Mouse (Mus musculus) MEL (cell line): ENCODE measurements around the gene Fbxl5. TPM values are rescaled to one million over a fixed set of nuclear protein-coding genes. Genes with fewer than 3 reads are reported as not detected.

Experiments used
- DNase-seq: peaks from one replicate; pipeline ENCODE4 v3.0.0; 2011; ENCODE audit warnings: low read depth, low spot score
- H3K27ac ChIP-seq: 2 replicates; pipeline ENCODE4 v1.5.1; 2012; ENCODE audit warnings: low read depth, mild to moderate bottlenecking, control low read depth, low read length, moderate library complexity; ENCODE audit not compliant: control insufficient read depth
- H3K27me3 ChIP-seq, 2 experiments: fragments of 150-350 bp in 1 of 2; sonication (generic) in 1 of 2; 2 replicates each; pipeline ENCODE4 v1.6.1; 2012; ENCODE audit warnings: low read length in 2 of 2, mild to moderate bottlenecking in 2 of 2, improper control_type of control experiment in 1 of 2, moderate library complexity in 1 of 2; ENCODE audit not compliant: insufficient read depth in 2 of 2, control insufficient read depth in 1 of 2
- H3K36me3 ChIP-seq, 2 experiments: 2 replicates each; pipeline ENCODE4 v1.6.1; 2012 to 2014; ENCODE audit warnings: low read length in 2 of 2, improper control_type of control experiment in 1 of 2, inconsistent platforms in 1 of 2, mild to moderate bottlenecking in 1 of 2; ENCODE audit not compliant: insufficient read depth in 2 of 2, control insufficient read depth in 1 of 2
- H3K4me1 ChIP-seq, 2 experiments: fragments of 150-350 bp in 1 of 2; sonication (generic) in 1 of 2; 2 replicates each; pipeline ENCODE4 v1.6.1; 2012; ENCODE audit warnings: low read length in 2 of 2, improper control_type of control experiment in 1 of 2, mild to moderate bottlenecking in 1 of 2; ENCODE audit not compliant: insufficient read depth in 2 of 2, control insufficient read depth in 1 of 2
- H3K4me3 ChIP-seq, 2 experiments: fragments of 150-350 bp in 1 of 2; sonication (generic) in 1 of 2; 2 replicates each; pipeline ENCODE4 v1.5.1; 2012; ENCODE audit warnings: low read depth in 2 of 2, low read length in 2 of 2, mild to moderate bottlenecking in 2 of 2, moderate library complexity in 2 of 2, control low read depth in 1 of 2, improper control_type of control experiment in 1 of 2; ENCODE audit not compliant: control insufficient read depth in 1 of 2, insufficient read depth in 1 of 2
- H3K79me2 ChIP-seq: 2 replicates; pipeline ENCODE4 v1.6.1; 2012; ENCODE audit warnings: mild to moderate bottlenecking, low read length, moderate library complexity; ENCODE audit not compliant: control insufficient read depth, poor library complexity, insufficient read depth
- H3K9ac ChIP-seq: 2 replicates; pipeline ENCODE4 v1.6.1; 2012; ENCODE audit warnings: low read depth, mild to moderate bottlenecking, control low read depth, low read length, moderate library complexity; ENCODE audit not compliant: control insufficient read depth, poor library complexity, severe bottlenecking
- H3K9me3 ChIP-seq: fragments of 150-350 bp; sonication (generic); replicated peaks from 2 replicates; pipeline ENCODE4 v1.6.1; 2012; ENCODE audit warnings: mild to moderate bottlenecking, low read length, improper control_type of control experiment, moderate library complexity; ENCODE audit not compliant: insufficient read depth
- BHLHE40 ChIP-seq: IDR thresholded peaks from 2 replicates; pipeline ENCODE4 v1.6.1; 2012; ENCODE audit warnings: low read depth, mild to moderate bottlenecking, inconsistent platforms, low read length, improper control_type of control experiment, borderline replicate concordance
- CHD1 ChIP-seq: IDR thresholded peaks from 2 replicates; pipeline ENCODE4 v1.6.1; 2012; ENCODE audit warnings: low read depth, mild to moderate bottlenecking, inconsistent platforms, low read length, improper control_type of control experiment
- ELF1 ChIP-seq: IDR thresholded peaks from 2 replicates; pipeline ENCODE4 v1.6.1; 2014; ENCODE audit warnings: low read depth, mild to moderate bottlenecking, inconsistent platforms, low read length, improper control_type of control experiment, moderate library complexity
- EP300 ChIP-seq, 2 experiments: IDR thresholded peaks; 2 replicates each; pipeline ENCODE4 v1.6.1; 2011; ENCODE audit warnings: improper control_type of control experiment in 2 of 2, low read length in 2 of 2, low read depth in 1 of 2, mild to moderate bottlenecking in 1 of 2
- ETS1 ChIP-seq: IDR thresholded peaks from 2 replicates; pipeline ENCODE4 v1.6.1; 2012; ENCODE audit warnings: low read depth, mild to moderate bottlenecking, inconsistent platforms, low read length, improper control_type of control experiment, moderate library complexity
- GATA1 ChIP-seq: IDR thresholded peaks from 2 replicates; pipeline ENCODE4 v1.6.1; 2011; ENCODE audit warnings: low read depth, low read length, improper control_type of control experiment
- HCFC1 ChIP-seq: IDR thresholded peaks from 2 replicates; pipeline ENCODE4 v1.6.1; 2012; ENCODE audit warnings: low read depth, mild to moderate bottlenecking, inconsistent platforms, low read length, improper control_type of control experiment, moderate library complexity
- KAT2A ChIP-seq: conservative IDR thresholded peaks from 2 replicates; pipeline ENCODE4 v1.6.1; 2012; ENCODE audit warnings: low read depth, low read length, improper control_type of control experiment, inconsistent platforms
- MAFK ChIP-seq: IDR thresholded peaks from 2 replicates; pipeline ENCODE4 v1.6.1; 2011; ENCODE audit warnings: low read depth, mild to moderate bottlenecking, low read length, improper control_type of control experiment, borderline replicate concordance
- MAX ChIP-seq: IDR thresholded peaks from 2 replicates; pipeline ENCODE4 v1.6.1; 2011; ENCODE audit warnings: low read length, improper control_type of control experiment
- MAZ ChIP-seq: IDR thresholded peaks from 2 replicates; pipeline ENCODE4 v1.6.1; 2012; ENCODE audit warnings: low read depth, mild to moderate bottlenecking, inconsistent platforms, low read length, improper control_type of control experiment
- MYC ChIP-seq: IDR thresholded peaks from 2 replicates; pipeline ENCODE4 v1.6.1; 2011; ENCODE audit warnings: low read depth, mild to moderate bottlenecking, low read length, improper control_type of control experiment, moderate library complexity
- NELFE ChIP-seq: IDR thresholded peaks from 2 replicates; pipeline ENCODE4 v1.6.1; 2011; ENCODE audit warnings: low read depth, low read length, improper control_type of control experiment
- POLR2A ChIP-seq, 2 experiments: IDR thresholded peaks; 2 replicates each; pipeline ENCODE4 v1.6.1; 2011 to 2012; ENCODE audit warnings: low read length in 2 of 2, mild to moderate bottlenecking in 2 of 2, control low read depth in 1 of 2, improper control_type of control experiment in 1 of 2, low read depth in 1 of 2, moderate library complexity in 1 of 2; ENCODE audit not compliant: control insufficient read depth in 1 of 2, insufficient read depth in 1 of 2, poor library complexity in 1 of 2
- POLR2AphosphoS2 ChIP-seq: IDR thresholded peaks from 2 replicates; pipeline ENCODE4 v1.6.1; 2011; ENCODE audit warnings: low read length, improper control_type of control experiment
- SIN3A ChIP-seq: IDR thresholded peaks from 2 replicates; pipeline ENCODE4 v1.6.1; 2012; ENCODE audit warnings: low read length, improper control_type of control experiment, inconsistent platforms
- TAL1 ChIP-seq: IDR thresholded peaks from 2 replicates; pipeline ENCODE4 v1.6.1; 2012; ENCODE audit warnings: mild to moderate bottlenecking, inconsistent platforms, low read length, moderate library complexity, mixed read lengths
- USF1 ChIP-seq: IDR thresholded peaks from 2 replicates; pipeline ENCODE4 v1.6.1; 2014; ENCODE audit warnings: low read depth, mild to moderate bottlenecking, inconsistent platforms, low read length, improper control_type of control experiment, moderate library complexity
- ZC3H11A ChIP-seq: IDR thresholded peaks from 2 replicates; pipeline ENCODE4 v1.6.1; 2012; ENCODE audit warnings: low read depth, mild to moderate bottlenecking, inconsistent platforms, low read length, improper control_type of control experiment
- ZNF384 ChIP-seq: IDR thresholded peaks from 2 replicates; pipeline ENCODE4 v1.6.1; 2012; ENCODE audit warnings: low read depth, mild to moderate bottlenecking, inconsistent platforms, low read length, improper control_type of control experiment
- polyA plus RNA-seq, 2 experiments: library from polyadenylated mRNA; stranded (reverse) in 1 of 2; unstranded in 1 of 2; fragments of >175 nt in 1 of 2; fragments of >200 nt in 1 of 2; gene quantifications; 2 replicates each; pipeline versions ENCODE4 v1.2.1 to v1.2.4; 2012; ENCODE audit warnings: low replicate concordance in 2 of 2, low read depth in 1 of 2; ENCODE audit not compliant: insufficient read length in 2 of 2, insufficient read depth in 1 of 2, missing spikeins in 1 of 2
- total RNA-seq: library from RNA; depleted of rRNA; stranded (reverse); fragments of 300-350 nt; gene quantifications from 2 replicates; pipeline ENCODE4 v1.2.3, GENCODE M21; 2012

Fbxl5 gene
- total and polyA plus RNA-seq, 3 experiments, result 22.8 to 25.7 TPM; not detected in 1

DNA sequence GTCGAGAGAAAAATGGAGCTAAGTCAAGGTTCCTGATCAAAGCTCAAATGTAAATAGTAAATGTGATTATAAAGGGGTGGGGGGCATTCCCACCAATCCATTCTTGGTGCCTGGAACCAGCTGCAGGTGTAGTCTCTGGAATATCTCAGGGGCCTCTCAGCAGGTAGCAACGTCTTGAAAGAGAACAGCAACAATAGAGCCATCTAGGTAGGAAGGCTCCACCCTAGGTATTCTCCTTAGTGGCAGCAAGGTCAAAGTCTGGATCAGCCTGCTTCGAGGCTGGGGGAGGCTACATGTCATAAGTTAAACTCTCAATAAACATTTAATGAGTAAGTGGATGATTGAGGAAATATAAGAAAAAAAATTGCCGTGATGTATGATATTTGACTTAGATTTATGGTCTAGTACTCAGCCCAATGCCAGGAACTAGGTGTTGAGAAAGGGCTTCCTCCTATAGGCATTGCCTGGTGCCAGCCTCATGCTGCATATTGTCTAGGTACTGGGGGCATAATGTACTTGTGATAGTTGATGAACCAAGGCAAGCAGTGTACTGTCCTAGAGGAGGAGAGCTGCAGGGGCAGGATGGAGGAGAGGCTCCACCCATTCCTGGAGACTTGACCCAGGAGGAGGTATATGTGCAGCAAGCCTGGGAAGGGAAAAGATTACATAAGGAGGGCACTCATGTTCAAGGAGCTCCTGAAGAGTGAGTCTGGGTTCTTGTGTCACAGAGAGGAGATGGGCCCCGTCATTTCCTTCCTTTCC lies 39.4 kb upstream of the Fbxl5 start:
- no peaks in the 10 kb centered on the region; a peak in 1 of 4 replicates for H3K27me3 ChIP-seq
- H3K36me3 ChIP-seq, result peaks cover 0 to under 1% of the 10 kb centered on the region in 2 experiments; a peak in 2 of 4 replicates
- no peak overlapping the region for H3K4me3 ChIP-seq
- no peaks in the 10 kb centered on the region for H3K9me3 ChIP-seq
- DNase-seq, result no peak
- H3K4me1 ChIP-seq, result peaks cover 0 to 4% of the 10 kb centered on the region in 2 experiments; a peak in 2 of 4 replicates
- no peak overlapping the region for H3K9ac ChIP-seq
- no peak overlapping the region for H3K27ac ChIP-seq
- H3K79me2 ChIP-seq, result no peaks in the 10 kb centered on the region
- no peak for TF ChIP-seq MAZ
- TF ChIP-seq NELFE, result no peak
- no peak for TF ChIP-seq ELF1
- TF ChIP-seq KAT2A, result no peak
- TF ChIP-seq ZNF384, result no peak
- no peak for TF ChIP-seq ZC3H11A
- TF ChIP-seq MYC, result no peak
- TF ChIP-seq POLR2AphosphoS2, result no peak
- TF ChIP-seq MAX, result no peak
- TF ChIP-seq USF1, result no peak
- TF ChIP-seq HCFC1, result no peak
- no peak for TF ChIP-seq GATA1
- TF ChIP-seq EP300 (IDR thresholded peaks at IDR 0.05; ENCODE audit: low read depth in 1 of 2, low read length in 2 of 2), result no peak
- TF ChIP-seq, all 39 proteins: peak for 0

DNA sequence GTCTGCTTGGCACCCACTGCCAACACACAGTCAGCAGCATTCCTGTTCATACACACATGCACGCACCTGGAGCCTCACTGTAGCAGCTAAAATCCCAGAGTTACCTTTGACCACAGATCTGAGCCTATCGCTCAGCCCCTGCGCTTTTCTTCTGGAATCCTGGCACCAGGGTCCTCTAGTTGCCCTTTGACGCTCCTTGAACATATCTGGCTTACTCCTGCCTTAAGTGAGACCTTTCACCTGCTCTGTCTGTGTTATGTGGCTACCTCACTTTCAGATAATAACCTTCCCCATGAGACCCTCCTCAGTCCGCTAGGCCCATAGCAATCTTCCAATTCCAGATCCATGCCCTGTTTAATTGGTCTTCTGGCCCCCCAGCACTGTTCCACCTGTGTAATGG lies 38.7 kb upstream of the Fbxl5 start:
- H3K79me2 ChIP-seq, result no peaks in the 10 kb centered on the region
- H3K9me3 ChIP-seq, result no peaks in the 10 kb centered on the region
- no peak overlapping the region for H3K27ac ChIP-seq
- no peak overlapping the region for H3K9ac ChIP-seq
- H3K36me3 ChIP-seq, result peaks cover 0 to 6% of the 10 kb centered on the region in 2 experiments; a peak in 2 of 4 replicates
- H3K27me3 ChIP-seq, result no peaks in the 10 kb centered on the region; a peak in 1 of 4 replicates
- DNase-seq, result no peak
- peaks cover 0 to 8% of the 10 kb centered on the region in 2 experiments; a peak in 2 of 4 replicates for H3K4me1 ChIP-seq
- H3K4me3 ChIP-seq, result no peak overlapping the region
- TF ChIP-seq BHLHE40 (no peak), ETS1 (no peak), SIN3A (no peak), TAL1 (no peak), CHD1 (no peak), POLR2A (IDR thresholded peaks at IDR 0.05; ENCODE audit: control insufficient read depth in 1 of 2, insufficient read depth in 1 of 2, low read depth in 1 of 2, low read length in 2 of 2, poor library complexity in 1 of 2) (no peak), MAFK (no peak)
